Mouse (Mus musculus): ENCODE results near the gene Olfr720. TPM values are rescaled to one million over a fixed set of nuclear protein-coding genes. Genes with fewer than 3 reads are reported as not detected.

Olfr720 gene
- not detected for total RNA-seq (2021)
- long read RNA-seq, experiment 1 = 0 reads
- long read RNA-seq, experiment 2 = 0 reads

DNA sequence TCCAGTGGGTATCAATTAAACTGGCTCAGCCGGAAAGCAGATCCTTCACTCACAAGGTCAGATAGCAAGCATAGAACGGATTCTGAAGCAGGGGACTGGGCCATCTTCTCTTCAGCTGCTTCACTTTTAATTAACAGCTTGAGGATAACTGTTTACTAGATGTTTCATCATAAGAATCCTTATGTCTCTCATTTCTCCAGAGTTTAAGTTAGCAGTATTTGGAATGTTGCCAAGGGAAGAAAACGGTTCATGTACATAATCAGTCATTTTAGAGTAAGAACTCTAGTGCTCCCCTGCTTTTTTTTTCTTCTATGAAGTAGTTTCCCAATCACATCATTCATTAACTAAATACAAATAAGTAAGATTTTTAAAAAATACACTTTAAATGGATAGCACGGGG lies at the start of gene Olfr720:
Olfr720 (minus strand) TSS at position 101 of the 400 bp plus-strand sequence.
- no peak for DNase-seq
- intact Hi-C loops (cut with DNase I) = no loop called here

Other genes with a start within 250 kb of the Olfr720 start
- 10 to 100 TPM; 16.7 to 17.9 TPM for gene Atxn7, start 225.4 kb downstream of the Olfr720 start, total RNA-seq (2021)
- gene Thoc7, start 225.0 kb downstream of the Olfr720 start, total RNA-seq (2021) = 100 to 1,000 TPM in 1 of 2 experiments, 10 to 100 TPM in 1; 93.5 to 102 TPM
- 10 to 100 TPM; 84.9 to 85.6 TPM for gene Psmd6, start 65.9 kb downstream of the Olfr720 start, total RNA-seq (2021)
- gene Olfr31, start 136.0 kb upstream of the Olfr720 start, total RNA-seq (2021) = not detected
- gene Il3ra, start 159.4 kb upstream of the Olfr720 start, total RNA-seq (2021) = 1 to 10 TPM; 5.4 to 7.4 TPM
- not detected for gene Olfr721-ps1, start 214.5 kb upstream of the Olfr720 start, total RNA-seq (2021)